Mouse (Mus musculus) ovary, adult 2 months (tissue): ENCODE data around the gene Itgax. TPM values are rescaled to one million over a fixed set of nuclear protein-coding genes. Genes with fewer than 3 reads are reported as not detected.

ENCODE experiments used
- polyA plus RNA-seq: library from polyadenylated mRNA; depleted of rRNA; stranded (reverse); fragments of >200 nt; gene quantifications from 2 replicates; pipeline ENCODE4 v1.2.3, GENCODE M21; 2012; rRNA removed

Gene Itgax
- polyA plus RNA-seq: 2.1 and 2.3 TPM in 2 replicates

GRCm38 (mm10) chr7:128128741-128129720 is at the start of gene Itgax:
Gene Itgax, plus strand, starts transcription at chr7:128129547.

GRCm38 (mm10) chr7:128154076-128154475 is 24.7 kb downstream of the Itgax start, which contains the start of gene Itgad:
Gene Itgad, plus strand, starts transcription at chr7:128154376.

Other genes with a start within 250 kb of the Itgax start
- gene Prss53, start 238.6 kb upstream of the Itgax start, polyA plus RNA-seq: 6.7 and 8.5 TPM in 2 replicates
- not detected in 2 replicates for gene Gm21974, start 234.1 kb upstream of the Itgax start, polyA plus RNA-seq
- gene Vkorc1, start 233.9 kb upstream of the Itgax start, polyA plus RNA-seq: 241 and 372 TPM in 2 replicates
- gene Bckdk, start 225.5 kb upstream of the Itgax start, polyA plus RNA-seq: 99.5 and 124 TPM in 2 replicates
- gene Kat8, start 217.0 kb upstream of the Itgax start, polyA plus RNA-seq: 18.4 and 22.3 TPM in 2 replicates
- 44.6 and 45.0 TPM in 2 replicates for gene Prss8, start 199.4 kb upstream of the Itgax start, polyA plus RNA-seq
- gene Prss36, start 182.8 kb upstream of the Itgax start, polyA plus RNA-seq: 29.0 and 31.2 TPM in 2 replicates
- gene Fus, start 162.1 kb upstream of the Itgax start, polyA plus RNA-seq: 304 and 455 TPM in 2 replicates
- 60.1 and 71.2 TPM in 2 replicates for gene Pycard, start 135.7 kb upstream of the Itgax start, polyA plus RNA-seq
- gene Trim72, start 125.6 kb upstream of the Itgax start, polyA plus RNA-seq: 0.97 and 1.1 TPM in 2 replicates
- gene Itgam, start 66.9 kb upstream of the Itgax start, polyA plus RNA-seq: 5.6 and 6.6 TPM in 2 replicates
- 0.03 TPM in 1 of 2 replicates, not detected in the other for gene Gm49368, start 66.9 kb upstream of the Itgax start, polyA plus RNA-seq
- 0.07 and 0.10 TPM in 2 replicates for gene Itgad, start 24.8 kb downstream of the Itgax start, polyA plus RNA-seq
- gene Cox6a2, start 76.8 kb downstream of the Itgax start, polyA plus RNA-seq: 1.6 and 1.8 TPM in 2 replicates
- gene Armc5, start 107.8 kb downstream of the Itgax start, polyA plus RNA-seq: 60.6 and 67.5 TPM in 2 replicates
- gene 9130023H24Rik, start 108.5 kb downstream of the Itgax start, polyA plus RNA-seq: 1.8 and 2.7 TPM in 2 replicates
- gene Tgfb1i1, start 117.3 kb downstream of the Itgax start, polyA plus RNA-seq: 178 and 180 TPM in 2 replicates
- gene Slc5a2, start 136.1 kb downstream of the Itgax start, polyA plus RNA-seq: 0.31 and 0.77 TPM in 2 replicates
- gene BC017158, start 168.6 kb downstream of the Itgax start, polyA plus RNA-seq: 96.8 and 102 TPM in 2 replicates